ENCODE assay signal across 26 mouse cellular contexts in the genomic region with DNA sequence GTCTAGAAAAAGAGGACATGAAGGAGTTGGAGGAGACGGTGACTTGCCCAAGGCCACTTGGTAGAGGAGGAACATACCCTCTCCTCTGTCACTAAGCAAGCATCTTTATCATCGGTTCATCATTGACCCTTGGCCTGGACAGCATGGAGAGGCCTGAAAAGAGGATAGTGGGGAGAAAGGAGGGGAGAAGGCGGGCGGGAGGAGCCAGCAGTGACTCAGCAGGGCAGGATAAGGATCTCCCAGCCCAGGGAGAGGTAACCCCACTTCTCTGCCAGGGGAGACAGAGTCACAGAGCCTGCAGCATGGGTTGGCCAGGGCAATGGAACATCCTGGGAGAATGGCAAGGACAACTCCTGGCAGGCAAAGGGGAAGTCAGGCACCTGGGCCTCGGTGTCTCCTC. TPM values are rescaled to one million over a fixed set of nuclear protein-coding genes. Genes with fewer than 3 reads are reported as not detected.
"Had no signal": no experiment of that assay in that cellular context is flagged by ENCODE, and none has a peak within 500 bp of the region (broad histone marks: within the 10 kb centered on the region; RNA-seq: fewer than 3 reads in every experiment).

No protein-coding gene starts in this region.

- H3K36me3 ChIP-seq: kidney, embryonic 15.5 days; limb, embryonic 12.5 days; limb, embryonic 15.5 days; stomach, embryonic 15.5 days had no signal

- H3K4me2 ChIP-seq: kidney, embryonic 15.5 days; limb, embryonic 12.5 days; limb, embryonic 15.5 days; liver, embryonic 11.5 days; lung, embryonic 14.5 days; midbrain, embryonic 11.5 days; stomach, embryonic 15.5 days had no signal

- H3K4me3 ChIP-seq: kidney, embryonic 15.5 days; limb, embryonic 12.5 days; limb, embryonic 15.5 days; stomach, embryonic 15.5 days had no signal

- H3K27ac ChIP-seq: kidney, embryonic 15.5 days; limb, embryonic 12.5 days; limb, embryonic 15.5 days; liver, embryonic 14.5 days; macrophage; stomach, embryonic 15.5 days had no signal

- DNase-seq: kidney, adult 11 months; kidney, adult 8-10 months; kidney, postnatal 10 days; kidney, postnatal 36 days; left cerebral cortex, postnatal 4 days; liver, postnatal 0 days; lung, embryonic 14.5 days; midbrain, embryonic 14.5 days; thymus, adult 18-20 months had no signal

- H3K9ac ChIP-seq: kidney, embryonic 15.5 days; limb, embryonic 12.5 days; limb, embryonic 15.5 days; liver, embryonic 14.5 days; liver, postnatal 0 days; lung, embryonic 14.5 days; stomach, embryonic 15.5 days had no signal

- H3K9me3 ChIP-seq: kidney, embryonic 15.5 days; limb, embryonic 12.5 days; limb, embryonic 15.5 days; stomach, embryonic 15.5 days had no signal

- H3K27me3 ChIP-seq: stomach, embryonic 15.5 days had no signal

- ATAC-seq: liver, postnatal 0 days; lung, postnatal 0 days had no signal

RNA-seq across cellular contexts. Expression of gene AC109138.7, which starts 5.6 kb away (rescaled TPM):
- total RNA-seq: layer of hippocampus, adult 8-10 months; layer of hippocampus, postnatal 10 days; left cerebral cortex, adult 8-10 months; left cerebral cortex, postnatal 14 days; left cerebral cortex, postnatal 4 days; midbrain, postnatal 0 days had no signal
- polyA plus RNA-seq: kidney, embryonic 15.5 days; limb, embryonic 12.5 days; limb, embryonic 15.5 days; liver, embryonic 11.5 days; liver, embryonic 14.5 days; liver, postnatal 0 days; lung, embryonic 14.5 days; lung, postnatal 0 days; macrophage; midbrain, embryonic 11.5 days; midbrain, embryonic 14.5 days; midbrain, postnatal 0 days; neural tube, embryonic 11.5 days; neural tube, embryonic 14.5 days; small intestine, adult 2 months; stomach, embryonic 15.5 days had no signal
